Mouse (Mus musculus) CD4-positive helper T cell, adult 2 months (primary cell): ENCODE measurements around the gene Btbd10.

Experiments
- DNase-seq: peaks from one replicate; pipeline ENCODE4 v3.0.0-alpha.2; 2012; ENCODE audit warnings: low read depth, missing footprints, low spot score

Btbd10 gene

GRCm38 (mm10) chr7:113368746-113369619 is at the start of gene Btbd10:
Gene Btbd10, minus strand, starts transcription at chr7:113369392.
- DNase-seq, result peak; percentile 98

GRCm38 (mm10) chr7:113416536-113416935 is 47.3 kb upstream of the Btbd10 start:
- DNase-seq, result no peak

GRCm38 (mm10) chr7:113415256-113415655 is 46.1 kb upstream of the Btbd10 start:
- no peak for DNase-seq

GRCm38 (mm10) chr7:113408712-113409111 is 39.5 kb upstream of the Btbd10 start:
- no peak for DNase-seq

GRCm38 (mm10) chr7:113398083-113398482 is 28.9 kb upstream of the Btbd10 start:
- no peak for DNase-seq

GRCm38 (mm10) chr7:113396661-113397060 is 27.5 kb upstream of the Btbd10 start:
- DNase-seq, result no peak

- DNase-seq, result no peak
Measured at GRCm38 (mm10) chr7:113391619-113392018, 22.4 kb upstream of the Btbd10 start.

GRCm38 (mm10) chr7:113388470-113388869 is 19.3 kb upstream of the Btbd10 start, which contains the start of gene Pth:
Gene Pth, minus strand, starts transcription at chr7:113388570.
- no peak for DNase-seq

- DNase-seq, result peak; percentile 86
Measured at GRCm38 (mm10) chr7:113377875-113378658, 8.9 kb upstream of the Btbd10 start.

- no peak for DNase-seq
Measured at GRCm38 (mm10) chr7:113372682-113373081, 3.5 kb upstream of the Btbd10 start.

GRCm38 (mm10) chr7:113369620-113370340 is 588 bp upstream of the Btbd10 start:
- peak; percentile 80 for DNase-seq

GRCm38 (mm10) chr7:113367440-113367839 is 1.8 kb downstream of the Btbd10 start:
- no peak for DNase-seq

- DNase-seq, result no peak
Measured at GRCm38 (mm10) chr7:113349089-113349488, 20.1 kb downstream of the Btbd10 start.

GRCm38 (mm10) chr7:113347694-113348093 is 21.5 kb downstream of the Btbd10 start:
- DNase-seq, result no peak

GRCm38 (mm10) chr7:113347271-113347670 is 21.9 kb downstream of the Btbd10 start:
- DNase-seq, result no peak

- DNase-seq, result no peak
Measured at GRCm38 (mm10) chr7:113335250-113335649, 33.9 kb downstream of the Btbd10 start.

- DNase-seq, result no peak
Measured at GRCm38 (mm10) chr7:113334036-113334435, 35.2 kb downstream of the Btbd10 start.

GRCm38 (mm10) chr7:113320128-113320527 is 49.1 kb downstream of the Btbd10 start:
- DNase-seq, result no peak

GRCm38 (mm10) chr7:113311784-113312183 is 57.4 kb downstream of the Btbd10 start:
- peak; percentile 49 for DNase-seq

GRCm38 (mm10) chr7:113310136-113310535 is 59.1 kb downstream of the Btbd10 start:
- no peak for DNase-seq

GRCm38 (mm10) chr7:113297813-113298212 is 71.4 kb downstream of the Btbd10 start:
- DNase-seq, result no peak
